Mouse (Mus musculus) embryo, embryonic 11.5 days (tissue): Measurements from ENCODE around the gene Mms19.

Experiments used
- DNase-seq: peaks from one replicate; pipeline ENCODE4 v3.0.0-alpha.2; 2012; ENCODE audit warnings: low read depth, low spot score

Mms19 gene

GRCm38 (mm10) chr19:41998770-41999548, 18.0 kb upstream of the Mms19 start:
- no peak for DNase-seq

GRCm38 (mm10) chr19:41997090-41997489, 16.1 kb upstream of the Mms19 start:
- no peak for DNase-seq

GRCm38 (mm10) chr19:41995483-41995882, 14.5 kb upstream of the Mms19 start:
- no peak for DNase-seq

- no peak for DNase-seq
Measured at GRCm38 (mm10) chr19:41994023-41994422, 13.1 kb upstream of the Mms19 start.

GRCm38 (mm10) chr19:41993484-41993883, 12.5 kb upstream of the Mms19 start:
- DNase-seq, result no peak

GRCm38 (mm10) chr19:41992971-41993370, 12.0 kb upstream of the Mms19 start:
- DNase-seq, result no peak

- DNase-seq, result no peak
Measured at GRCm38 (mm10) chr19:41991926-41992477, 11.0 kb upstream of the Mms19 start.

- DNase-seq, result no peak
Measured at GRCm38 (mm10) chr19:41989810-41990209, 8.9 kb upstream of the Mms19 start.

GRCm38 (mm10) chr19:41987206-41987605, 6.2 kb upstream of the Mms19 start:
- no peak for DNase-seq

- DNase-seq, result no peak
Measured at GRCm38 (mm10) chr19:41985994-41986393, 5.0 kb upstream of the Mms19 start.

GRCm38 (mm10) chr19:41982791-41983150, 1.8 kb upstream of the Mms19 start:
- no peak for DNase-seq

- no peak for DNase-seq
Measured at GRCm38 (mm10) chr19:41981931-41982790, 1.2 kb upstream of the Mms19 start.

GRCm38 (mm10) chr19:41981595-41981927, 604 bp upstream of the Mms19 start, which contains the start of gene Ubtd1:
Gene Ubtd1 (plus strand): TSS chr19:41981763.
- DNase-seq, result no peak

- DNase-seq, result no peak
Measured at GRCm38 (mm10) chr19:41980422-41980818, 537 bp downstream of the Mms19 start.

- DNase-seq, result no peak
Measured at GRCm38 (mm10) chr19:41973891-41974794, 6.8 kb downstream of the Mms19 start.

- no peak for DNase-seq
Measured at GRCm38 (mm10) chr19:41969618-41970017, 11.3 kb downstream of the Mms19 start.

- no peak for DNase-seq
Measured at GRCm38 (mm10) chr19:41953574-41953973, 27.4 kb downstream of the Mms19 start.

GRCm38 (mm10) chr19:41952287-41952686, 28.7 kb downstream of the Mms19 start:
- no peak for DNase-seq

GRCm38 (mm10) chr19:41943841-41944240, 37.1 kb downstream of the Mms19 start:
- DNase-seq, result no peak

- no peak for DNase-seq
Measured at GRCm38 (mm10) chr19:41938539-41938938, 42.4 kb downstream of the Mms19 start.

GRCm38 (mm10) chr19:41935921-41936320, 45.0 kb downstream of the Mms19 start:
- DNase-seq, result no peak

GRCm38 (mm10) chr19:41934124-41934523, 46.8 kb downstream of the Mms19 start:
- DNase-seq, result no peak
